Mouse (Mus musculus) olfactory bulb, adult 2 months (tissue): ENCODE measurements around the gene Farsa.

ENCODE experiments used
- CTCF ChIP-seq: fragments of 200-500 bp; IDR thresholded peaks from 2 replicates; pipeline ENCODE4 v1.5.1; 2012; ENCODE audit warnings: low read depth, mild to moderate bottlenecking, low read length, moderate library complexity; ENCODE audit not compliant: insufficient read depth
- POLR2A ChIP-seq: fragments of 200-500 bp; IDR thresholded peaks from 2 replicates; pipeline ENCODE4 v1.6.1; 2012; ENCODE audit warnings: mild to moderate bottlenecking, low read depth, low read length, moderate library complexity; ENCODE audit not compliant: insufficient read depth

GRCm38 (mm10) chr8:84832759-84833742 is 23.7 kb upstream of the Farsa start:
- TF ChIP-seq CTCF, result no peak
- no peak for TF ChIP-seq POLR2A
